Mouse (Mus musculus) heart, adult 18-20 months (tissue): ENCODE results near the gene Plrg1. TPM values are rescaled to one million over a fixed set of nuclear protein-coding genes. Genes with fewer than 3 reads are reported as not detected.

Source experiments
- total RNA-seq, 2 experiments: library from RNA; stranded (reverse); gene quantifications; 2 replicates each; pipeline ENCODE4 v1.2.3; 2021

The Plrg1 gene
- total RNA-seq, 2 experiments from 2014 or later: 26.8 to 29.4 TPM

Other genes with a start within 250 kb of the Plrg1 start
- under 1 TPM in 1 of 2 experiments, not detected in 1; 0.12 TPM for gene Rbm46, start 179.0 kb upstream of the Plrg1 start, total RNA-seq
- under 1 TPM; 0.05 to 0.33 TPM for gene Lrat, start 151.5 kb upstream of the Plrg1 start, total RNA-seq
- gene Fgg, start 47.8 kb upstream of the Plrg1 start, total RNA-seq: not detected
- not detected for gene Fga, start 29.4 kb upstream of the Plrg1 start, total RNA-seq
- not detected for gene Fgb, start 5.7 kb upstream of the Plrg1 start, total RNA-seq
- under 1 TPM; 0.62 to 0.82 TPM for gene Dchs2, start 72.4 kb downstream of the Plrg1 start, total RNA-seq